Mouse (Mus musculus) hindlimb bud, embryonic 11.5 days (tissue): ENCODE measurements at regions not wholly inside any gene's neighbourhood (a gene's known extent, or its start where the extent isn't known, plus 50 kb on each side); places are given as distances from the start of the nearest gene placed in this dataset.

Experiments
- DNase-seq: peaks from one replicate; pipeline ENCODE4 v3.0.0-alpha.2; 2012; ENCODE audit warnings: low read depth, low spot score; ENCODE audit errors: extremely low spot score

DNA sequence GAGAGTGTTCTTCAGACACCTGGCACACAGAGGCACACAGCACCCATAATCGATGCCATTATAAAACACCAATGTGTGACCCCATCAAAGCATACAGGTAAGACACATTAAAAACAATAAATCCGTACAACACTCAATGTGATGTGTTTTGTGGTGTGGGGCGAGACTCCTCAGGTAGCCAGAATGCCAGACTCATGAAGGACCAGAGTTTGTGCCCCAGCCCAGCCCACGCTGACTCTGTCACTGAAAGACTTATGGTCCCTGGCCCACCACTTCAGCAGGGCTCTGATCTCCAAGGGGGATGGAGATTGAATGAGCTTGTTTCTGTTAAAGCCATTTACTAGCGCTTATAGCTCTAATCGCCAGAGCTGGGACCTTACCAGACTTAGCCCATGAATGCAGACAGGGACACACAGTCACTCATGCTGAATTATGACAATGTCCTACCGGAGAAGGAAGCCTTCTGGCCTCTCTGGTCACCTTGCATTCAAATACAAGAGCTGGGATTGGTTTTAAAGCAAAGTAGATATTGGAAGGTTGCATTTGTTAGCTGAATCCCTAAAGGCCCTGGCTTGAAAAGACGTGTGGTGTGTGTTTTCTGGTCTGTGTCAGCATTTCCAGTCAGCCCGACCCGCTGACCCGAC, 112.1 kb upstream of the Cpm start:
- no peak for DNase-seq

DNA sequence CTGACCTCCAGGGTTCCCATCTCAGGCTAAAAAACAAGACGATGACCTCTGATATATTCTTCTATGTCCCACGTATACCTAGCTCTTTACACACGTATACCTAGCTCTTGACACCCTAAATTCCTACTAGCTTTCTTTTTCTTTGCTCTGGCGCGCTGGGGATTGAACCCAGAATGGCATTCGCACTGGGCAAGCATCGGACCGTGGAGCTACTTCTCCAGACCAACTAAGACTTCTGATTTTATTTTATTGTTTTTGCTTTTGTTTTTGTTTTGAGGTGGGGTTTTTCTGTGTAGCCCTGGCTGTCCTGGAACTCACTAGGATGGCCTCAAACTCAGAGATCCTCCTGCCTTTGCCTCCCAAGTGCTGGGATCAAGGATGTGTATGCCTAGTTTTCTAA, 112.8 kb upstream of the Cpm start:
- DNase-seq = no peak

DNA sequence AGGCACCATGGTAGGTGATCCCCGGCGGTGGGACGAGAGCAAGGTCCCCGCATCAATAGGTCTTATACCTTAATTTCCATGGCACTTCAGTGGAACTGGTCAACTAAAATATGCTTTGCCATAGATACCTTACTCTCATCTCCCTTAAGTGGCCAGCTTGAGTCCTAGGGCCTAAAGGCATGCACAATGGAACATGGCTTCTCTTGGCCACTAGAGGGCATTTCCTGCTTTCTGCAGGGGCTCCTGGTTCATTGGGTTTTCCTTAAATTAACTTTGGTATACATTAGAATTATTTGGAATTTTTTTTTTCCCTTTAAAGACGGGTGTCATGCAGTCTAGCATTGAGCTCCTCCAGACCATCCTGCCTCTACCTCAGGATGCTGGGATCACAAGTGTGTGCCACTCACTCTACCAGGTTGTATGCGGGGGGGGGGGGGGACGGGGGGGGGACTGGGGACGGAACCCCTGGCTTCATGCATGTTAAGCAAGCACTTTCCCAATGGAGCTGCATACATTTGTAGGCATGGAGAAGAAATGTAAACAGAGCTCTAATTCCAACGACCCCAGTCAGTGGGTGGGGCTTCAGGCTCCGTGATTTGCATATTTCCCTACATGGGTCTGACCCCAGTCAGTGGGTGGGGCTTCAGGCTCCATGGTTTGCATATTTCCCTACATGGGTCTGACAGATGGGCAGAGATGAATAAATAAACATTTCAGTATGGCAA, 113.4 kb upstream of the Cpm start:
- DNase-seq = no peak

DNA sequence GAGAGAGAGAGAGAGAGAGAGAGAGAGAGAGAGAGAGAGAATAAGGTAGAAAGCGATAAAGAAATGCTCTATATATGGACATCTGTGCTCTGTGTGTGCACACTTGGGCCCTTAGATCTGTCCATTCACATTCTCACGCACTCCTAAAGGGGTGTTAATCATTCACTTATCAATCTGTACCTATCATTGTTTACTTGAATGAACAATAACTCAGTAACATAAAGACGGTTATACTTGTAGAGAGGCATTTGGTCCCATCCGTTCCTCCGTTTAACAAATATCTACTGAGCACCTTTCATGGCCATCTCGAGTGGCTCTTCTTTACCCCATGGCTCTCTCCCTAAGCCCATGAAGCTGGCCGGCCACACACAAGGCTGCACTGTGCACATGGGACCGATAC, 114.3 kb upstream of the Cpm start:
- no peak for DNase-seq

DNA sequence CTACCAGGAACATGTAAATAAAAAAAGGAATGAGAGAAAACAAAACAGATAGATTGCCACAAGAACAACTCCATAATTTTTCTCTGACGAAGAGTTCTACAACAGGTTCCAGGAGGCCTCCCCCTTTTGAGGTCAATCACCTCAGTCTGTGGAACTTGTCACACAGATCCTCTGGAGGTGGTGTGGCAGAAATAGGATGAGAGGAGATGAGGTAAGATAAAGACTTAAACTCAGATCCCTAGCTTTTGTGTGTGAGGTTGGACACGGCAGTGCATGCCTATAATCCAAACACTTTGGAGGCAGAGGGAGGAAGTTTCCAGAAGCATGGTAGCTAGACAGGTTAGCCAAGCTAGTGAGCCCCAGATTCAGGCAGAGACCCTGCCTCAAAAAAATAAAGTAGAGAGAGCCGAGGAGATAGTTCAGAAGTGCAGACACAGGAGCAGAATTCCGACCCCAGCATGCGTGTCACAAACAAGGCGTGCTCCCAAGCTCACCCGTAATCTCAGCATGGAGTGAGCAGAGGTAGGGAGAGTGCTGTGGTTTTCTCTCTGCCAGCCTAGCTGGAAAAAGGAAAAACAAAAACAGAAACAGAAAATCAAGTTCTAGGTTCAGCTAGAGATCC, 115.3 kb upstream of the Cpm start:
- DNase-seq = no peak

DNA sequence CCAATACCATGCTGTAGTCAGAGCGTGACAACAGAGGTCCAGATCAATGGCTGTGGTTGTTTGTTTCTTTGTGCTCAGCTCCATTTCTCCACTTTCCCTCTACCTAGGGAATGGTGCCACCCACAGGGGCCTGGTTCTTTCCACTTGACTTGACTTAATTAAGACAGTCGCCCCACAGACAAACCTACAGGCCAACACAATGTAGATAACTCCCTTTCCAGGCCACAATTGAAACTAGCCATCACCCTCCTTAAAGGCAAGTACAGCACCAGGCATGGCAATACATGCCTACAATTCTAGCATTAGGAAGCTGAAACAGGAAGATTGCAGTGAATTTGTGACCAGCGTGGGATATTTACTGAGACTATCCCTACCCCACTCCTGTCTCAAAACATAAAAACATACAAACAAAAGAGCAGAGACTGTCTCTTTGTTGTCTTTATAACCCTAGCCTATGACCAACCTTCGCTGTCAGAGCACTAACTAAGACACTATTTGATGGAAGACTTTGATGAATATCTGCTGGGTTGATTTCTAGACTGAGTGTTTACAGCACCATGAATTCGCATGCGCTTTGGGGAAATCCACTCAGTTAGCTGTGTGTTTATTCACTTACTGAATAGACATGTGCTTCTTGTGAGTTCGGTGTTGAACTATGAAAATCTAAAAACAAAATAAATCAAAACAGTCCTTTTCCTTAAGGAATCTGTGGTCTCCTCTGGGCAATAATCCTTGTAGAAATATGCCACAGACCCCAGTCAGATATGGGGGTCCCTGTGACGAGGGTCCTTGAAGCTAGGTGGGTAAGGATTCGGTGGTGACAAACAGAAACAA, 116.7 kb upstream of the Cpm start:
- no peak for DNase-seq

DNA sequence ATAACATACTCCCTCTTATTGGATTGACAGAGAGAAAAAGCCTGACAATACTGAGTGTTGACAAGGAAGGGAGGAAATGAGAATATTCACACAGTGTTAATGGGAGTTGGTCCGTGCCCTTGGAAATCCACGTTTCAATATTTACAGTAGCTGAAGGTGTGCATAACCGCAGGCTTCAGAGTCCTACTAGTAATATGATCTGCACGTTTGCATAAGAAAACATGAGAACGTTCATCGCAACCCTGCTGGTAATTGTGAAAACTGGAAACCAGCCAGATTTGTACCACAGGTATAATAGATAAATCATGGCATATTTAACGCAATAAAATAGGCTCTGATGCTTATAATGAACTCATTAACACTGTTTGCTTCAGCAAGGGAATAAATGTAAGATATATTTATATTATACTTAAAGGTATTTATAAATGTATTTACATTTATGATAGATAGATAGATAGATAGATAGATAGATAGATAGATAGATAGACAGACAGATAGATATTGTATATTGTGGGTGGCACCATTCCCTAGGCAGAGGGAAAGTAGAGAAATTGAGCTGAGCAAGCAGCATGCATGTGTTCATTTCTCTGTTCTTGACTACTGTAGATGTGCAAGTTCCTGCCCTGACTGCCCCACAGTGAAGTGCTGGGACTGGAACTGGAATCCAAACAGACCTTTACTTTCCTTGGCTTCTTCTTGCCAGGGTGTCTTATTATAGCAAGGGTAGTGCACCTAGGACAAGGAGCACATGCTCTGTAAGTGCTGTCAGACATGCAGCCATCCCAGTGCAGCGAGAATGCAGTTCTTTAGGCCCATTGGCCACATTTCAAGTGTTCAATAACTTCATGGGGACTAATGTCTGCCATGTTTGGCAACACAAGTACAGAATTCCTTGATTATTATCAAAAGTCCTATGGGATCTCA, 117.6 kb upstream of the Cpm start:
- no peak for DNase-seq

DNA sequence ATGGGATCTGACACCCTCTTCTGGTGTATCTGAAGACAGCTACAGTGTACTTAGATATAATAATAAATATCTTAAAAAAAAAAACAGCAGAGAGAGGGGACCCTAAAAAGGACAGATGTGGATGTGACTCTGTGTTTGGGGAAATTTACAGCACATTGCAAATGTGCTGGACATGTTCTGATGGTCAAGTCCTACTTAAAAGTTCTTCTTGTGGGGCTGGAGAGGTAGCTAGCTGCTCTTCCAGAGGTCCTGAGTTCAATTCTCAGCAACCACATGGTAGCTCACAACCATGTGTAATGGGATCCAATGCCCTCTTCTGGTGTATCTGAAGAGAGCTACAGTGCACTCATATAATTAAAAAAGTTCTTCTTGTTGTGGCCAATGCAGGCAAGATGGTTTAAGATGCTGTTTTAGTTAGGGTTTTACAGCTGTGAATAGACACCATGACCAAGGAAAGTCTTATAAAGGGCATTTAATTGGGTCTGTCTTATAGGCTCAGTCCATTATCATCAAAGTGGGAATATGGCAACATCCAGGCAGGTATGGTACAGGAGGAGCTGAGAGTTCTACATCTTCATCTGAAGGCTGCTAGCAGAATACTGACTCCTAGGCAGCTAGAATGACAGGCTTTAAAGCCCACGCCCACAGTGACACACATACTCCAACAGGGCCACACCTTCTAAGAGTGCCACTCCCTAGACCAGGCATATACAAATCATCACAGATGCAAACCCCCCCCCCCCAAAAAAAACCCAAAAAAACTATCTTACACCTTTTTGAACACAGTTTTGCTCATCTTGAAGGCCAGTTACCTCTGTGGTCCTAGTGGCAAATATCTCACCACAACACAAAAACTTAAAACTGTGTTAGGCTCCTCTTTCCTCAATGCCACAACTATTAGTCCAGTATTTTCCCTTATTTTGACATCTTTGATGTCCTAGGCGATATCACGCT, 118.5 kb upstream of the Cpm start:
- no peak for DNase-seq

DNA sequence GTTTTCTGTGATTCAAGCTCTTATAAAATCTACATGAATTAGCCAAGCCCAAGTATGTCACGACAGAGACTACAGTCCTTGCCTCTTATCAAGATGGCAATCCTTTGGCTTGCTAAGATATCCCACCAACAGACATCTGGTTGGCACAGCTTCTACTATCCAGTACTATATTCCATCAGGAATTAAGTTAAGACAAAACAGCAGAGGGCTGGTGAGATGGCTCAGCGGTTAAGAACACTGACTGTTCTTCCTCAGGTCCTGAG, 119.1 kb upstream of the Cpm start:
- no peak for DNase-seq

DNA sequence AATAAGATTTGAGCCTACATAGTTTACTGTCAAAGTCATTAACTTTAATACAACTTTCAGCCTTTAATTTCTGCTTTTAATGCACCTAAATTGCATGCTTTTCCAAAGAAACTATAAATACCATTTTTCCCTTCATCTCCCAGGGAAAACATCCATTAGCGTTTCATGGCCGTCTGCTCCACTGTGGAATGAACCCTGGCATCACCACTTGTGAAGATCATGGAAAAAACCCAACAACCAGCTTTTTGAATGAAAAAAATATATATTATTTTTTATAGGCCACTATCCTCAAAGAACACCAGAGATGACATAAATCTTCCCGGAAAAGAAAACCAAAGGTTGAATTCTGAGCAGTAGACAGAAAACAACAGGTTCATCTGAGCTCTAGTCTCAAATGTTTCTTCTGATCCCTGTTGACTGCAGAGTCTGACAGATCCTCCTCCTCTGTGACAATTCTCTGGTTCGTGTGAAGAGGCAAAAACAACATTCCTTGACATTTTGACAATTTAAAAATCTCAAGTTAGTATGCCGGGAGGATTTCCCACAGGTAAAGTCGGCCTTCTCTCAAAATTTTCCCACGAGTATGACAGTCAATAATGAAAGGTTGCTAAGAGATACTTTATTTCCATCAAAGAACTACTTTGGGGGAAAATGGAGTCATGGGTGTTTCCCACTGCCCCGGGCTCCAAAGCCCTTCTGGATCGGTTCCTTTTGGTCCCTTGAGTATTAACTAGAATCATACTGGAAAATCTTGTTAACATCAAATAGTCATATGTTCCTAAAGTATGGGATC, 119.7 kb upstream of the Cpm start:
- DNase-seq = no peak

DNA sequence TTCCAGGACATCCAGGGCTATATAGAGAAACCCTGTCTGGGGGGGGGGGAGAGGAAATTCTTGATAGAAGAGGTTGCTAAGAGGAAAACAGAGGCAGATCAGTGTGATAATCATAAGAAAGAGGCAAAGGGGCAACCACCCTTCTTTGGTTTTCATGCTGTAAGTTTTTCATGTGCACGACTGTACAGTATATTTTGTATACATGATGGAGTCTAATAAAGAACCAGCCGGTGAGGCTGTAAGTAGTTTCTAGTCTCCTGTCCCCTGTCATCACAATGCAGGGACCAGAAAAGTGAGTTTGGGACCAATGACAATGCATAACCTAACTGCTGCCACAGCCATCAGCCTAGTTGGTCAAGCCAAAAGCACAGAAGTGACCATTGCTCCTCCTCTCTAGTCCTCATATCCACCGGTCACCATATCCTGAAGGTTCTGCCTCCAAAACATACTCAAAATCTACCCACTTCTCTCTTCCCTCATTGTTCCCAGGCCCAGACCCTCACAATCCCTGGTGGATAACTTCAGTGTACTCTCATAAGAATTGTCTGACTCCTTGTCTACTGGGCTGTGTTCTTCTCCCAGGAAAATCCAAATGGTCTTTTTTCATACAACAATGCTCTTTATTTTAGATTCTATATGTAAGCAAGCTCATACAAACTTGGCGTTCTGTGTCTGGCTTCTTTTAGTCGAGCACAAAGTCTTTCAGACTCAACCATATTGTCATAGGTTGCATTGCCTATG, 122.9 kb upstream of the Cpm start:
- DNase-seq = no peak

DNA sequence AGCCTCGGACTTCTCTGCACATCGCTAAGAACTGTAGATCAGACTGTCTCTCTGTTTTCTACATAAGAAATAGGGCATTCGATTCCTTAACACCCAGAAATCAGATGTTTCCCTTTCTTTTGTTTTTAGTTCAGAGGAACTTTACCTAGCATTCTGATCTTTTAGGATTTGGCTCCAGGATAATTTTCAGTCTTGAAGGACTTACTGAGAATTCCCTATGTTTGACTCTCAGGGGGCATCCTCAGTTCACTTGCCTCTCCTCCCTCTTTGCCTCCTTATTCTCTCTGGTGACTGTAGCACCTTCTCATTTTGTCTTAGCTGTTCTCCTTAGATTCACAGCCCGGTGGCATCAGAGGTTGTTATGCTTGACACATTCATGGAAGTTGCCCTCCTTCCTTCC, 123.8 kb upstream of the Cpm start:
- no peak for DNase-seq

DNA sequence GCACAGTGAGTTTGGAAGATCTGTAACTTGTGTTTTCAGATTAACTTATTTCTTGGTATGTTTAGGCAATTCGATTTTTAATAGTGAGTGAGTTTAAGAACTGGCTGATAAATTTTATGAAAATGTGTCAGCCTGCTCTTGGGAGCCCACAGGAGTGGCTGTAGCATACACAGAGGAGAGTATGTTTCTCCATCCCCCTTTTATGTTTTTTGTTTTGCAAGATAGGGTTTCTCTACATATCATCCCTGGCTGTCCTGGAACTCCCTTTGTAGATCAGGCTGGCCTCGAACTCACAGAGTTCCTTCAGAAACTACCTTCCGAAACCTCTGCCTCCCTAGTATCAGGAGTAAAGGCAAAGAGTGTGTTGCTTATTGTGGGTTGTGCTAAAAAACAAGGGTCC, 124.2 kb upstream of the Cpm start:
- no peak for DNase-seq

DNA sequence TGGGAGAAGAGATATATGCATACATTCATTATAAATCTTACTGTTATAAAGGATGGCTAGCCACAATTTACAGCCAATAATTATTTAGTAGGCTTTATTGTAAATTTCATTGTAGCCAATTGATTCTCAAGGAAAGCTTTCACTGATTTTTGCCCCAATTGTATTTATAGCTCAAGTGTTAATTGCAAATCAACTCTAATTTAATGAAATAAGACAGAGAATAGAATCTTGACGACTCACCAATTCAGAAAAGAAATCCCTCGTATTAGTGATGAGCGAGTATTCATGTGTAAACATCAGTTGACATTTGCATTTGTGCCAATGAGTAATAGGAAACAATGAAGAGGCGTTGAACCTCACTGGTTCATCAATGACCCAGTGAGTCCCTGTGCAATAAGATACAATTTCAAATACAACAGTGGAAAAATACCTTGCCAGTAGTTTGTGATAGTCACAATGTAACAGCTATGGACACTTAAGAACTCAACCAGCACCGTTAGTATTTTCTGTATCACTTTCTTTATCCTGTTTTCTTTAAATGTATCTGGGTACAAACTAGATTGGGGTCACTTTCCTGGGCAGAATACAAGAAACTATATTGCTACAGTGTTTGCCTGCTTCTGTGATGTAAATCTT, 124.6 kb upstream of the Cpsf6 start:
- DNase-seq = no peak

DNA sequence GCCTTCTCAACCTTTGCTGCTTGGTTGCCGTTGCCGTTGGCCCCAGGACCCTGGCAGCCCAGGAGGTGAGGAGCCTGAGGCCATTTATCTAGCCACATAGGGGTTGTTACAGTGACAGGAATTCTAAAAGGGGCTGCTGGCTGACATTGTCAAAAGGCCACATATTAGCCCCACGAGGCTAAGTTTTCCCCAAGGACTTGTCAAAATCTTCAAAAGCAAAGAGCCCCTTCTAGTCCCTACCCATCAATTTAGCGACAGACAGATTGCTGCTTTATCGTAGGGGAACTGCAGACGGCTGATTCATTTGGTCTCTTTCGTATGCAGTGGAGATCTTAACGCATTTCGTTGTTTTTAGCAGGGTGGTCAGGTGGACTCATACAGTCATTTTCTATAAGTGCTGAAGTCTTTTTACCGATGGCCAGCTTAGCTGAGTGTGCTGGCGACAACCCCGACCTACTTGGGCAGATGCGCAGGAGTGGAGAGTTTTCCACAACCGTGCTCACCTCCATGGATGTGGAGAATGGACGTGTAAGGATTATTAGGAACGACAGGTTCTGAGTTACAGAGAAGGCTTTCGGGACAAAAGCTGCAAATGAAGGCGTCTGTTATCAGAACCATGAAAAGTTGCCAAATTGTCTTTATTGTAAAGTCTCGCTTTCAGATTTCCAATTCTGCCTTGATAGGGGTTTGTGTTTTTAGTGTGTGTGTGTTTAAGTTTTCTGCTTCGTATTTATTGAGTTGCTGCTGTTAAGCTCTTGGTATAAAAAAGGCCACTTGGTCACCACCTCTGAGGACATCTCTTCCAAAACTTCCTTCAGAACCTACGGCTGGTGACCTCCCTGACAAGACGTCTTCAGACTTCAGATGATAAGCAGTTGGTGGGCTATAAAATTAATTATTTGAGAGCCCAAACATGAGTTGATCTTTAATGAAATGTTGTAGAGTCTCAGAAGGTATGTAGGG, 123.7 kb upstream of the Cpsf6 start:
- no peak for DNase-seq

DNA sequence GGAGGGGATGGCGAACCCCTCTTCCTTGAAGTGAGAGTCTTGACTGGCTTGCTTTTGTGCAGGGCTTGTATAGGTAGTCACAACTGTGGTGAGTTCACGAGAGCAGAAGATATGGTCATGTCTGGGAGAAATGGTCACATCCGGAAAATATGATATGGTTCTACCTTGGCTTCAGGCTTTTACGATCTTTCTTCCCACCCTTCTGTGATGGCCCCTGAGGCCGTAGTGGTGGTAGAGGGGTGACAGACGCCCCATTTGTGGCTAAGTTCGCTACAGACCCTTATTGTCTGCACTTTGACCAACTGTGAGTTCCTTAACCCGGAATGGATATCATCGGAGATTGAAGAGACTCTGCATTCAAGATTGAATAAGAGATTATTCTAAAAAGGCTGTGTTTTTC, 122.9 kb upstream of the Cpsf6 start:
- no peak for DNase-seq

DNA sequence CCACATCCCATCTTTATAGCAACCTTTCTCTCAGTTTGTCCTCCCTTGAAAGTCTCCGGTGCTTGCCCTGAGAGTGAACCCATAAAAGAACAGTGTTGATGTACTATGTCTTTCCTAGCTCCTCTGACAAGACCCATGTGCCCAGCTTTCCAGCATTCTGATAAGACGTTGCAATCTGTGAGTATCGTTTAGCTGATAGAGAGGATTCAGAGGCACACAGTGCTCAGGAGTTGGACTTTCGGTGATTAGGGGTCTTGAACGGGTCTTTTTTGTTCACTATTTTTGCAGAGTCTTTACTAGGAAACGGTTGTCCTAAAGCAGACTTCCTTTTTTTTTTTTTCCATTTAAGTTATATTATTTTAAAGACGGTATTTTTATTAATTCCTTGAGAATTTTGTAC, 122.3 kb upstream of the Cpsf6 start:
- DNase-seq = no peak
